Mouse (Mus musculus): ENCODE results near the gene Sacs. TPM values are rescaled to one million over a fixed set of nuclear protein-coding genes. Genes with fewer than 3 reads are reported as not detected.

The Sacs gene
- polyA plus RNA-seq (2012; rRNA removed; ENCODE audit: low replicate concordance): 0.76 and 1.5 TPM in 2 replicates

GRCm38 (mm10) chr14:61137994-61138726 lies at the start of gene Sacs:
Gene Sacs, plus strand, starts transcription at chr14:61138457.

GRCm38 (mm10) chr14:61258352-61258751 lies 120.1 kb downstream of the Sacs start, which contains the start of gene Sgcg:
Gene Sgcg, minus strand, starts transcription at chr14:61258490.

Other genes with a start within 250 kb of the Sacs start
- gene Tnfrsf19, start 92.0 kb upstream of the Sacs start, polyA plus RNA-seq (2012; rRNA removed; ENCODE audit: low replicate concordance): 4.9 and 10.2 TPM in 2 replicates
- 0.06 and 22.2 TPM in 2 replicates for gene Sgcg, start 120.0 kb downstream of the Sacs start, polyA plus RNA-seq (2012; rRNA removed; ENCODE audit: low replicate concordance)
- gene Arl11, start 171.3 kb downstream of the Sacs start, polyA plus RNA-seq (2012; rRNA removed; ENCODE audit: low replicate concordance): 2.3 and 3.6 TPM in 2 replicates
- gene Ebpl, start 222.0 kb downstream of the Sacs start, polyA plus RNA-seq (2012; rRNA removed; ENCODE audit: low replicate concordance): 1.6 and 2.8 TPM in 2 replicates

Data from mammary gland, adult 2 months (tissue).